Mouse (Mus musculus) cerebellum, adult 2 months (tissue): ENCODE data around the gene Nfkbia. TPM values are rescaled to one million over a fixed set of nuclear protein-coding genes. Genes with fewer than 3 reads are reported as not detected.

Experiments used
- DNase-seq, 2 experiments: peaks; one replicate each; pipeline ENCODE4 v3.0.0; 2021
- H3K27ac ChIP-seq: fragments of 200-500 bp; 2 replicates; pipeline ENCODE4 v1.5.1; 2012; ENCODE audit warnings: low read length, control low read depth, inconsistent platforms; ENCODE audit not compliant: insufficient read depth
- H3K27me3 ChIP-seq: fragments of 200-500 bp; 2 replicates; pipeline ENCODE4 v1.6.1; 2012; ENCODE audit warnings: inconsistent platforms, mild to moderate bottlenecking, low read length, moderate library complexity; ENCODE audit not compliant: control insufficient read depth, insufficient read depth
- H3K4me1 ChIP-seq: fragments of 200-500 bp; 2 replicates; pipeline ENCODE4 v1.6.1; 2011; ENCODE audit warnings: low read length; ENCODE audit not compliant: control insufficient read depth, insufficient read depth
- H3K4me3 ChIP-seq: fragments of 200-500 bp; replicated peaks from 2 replicates; pipeline ENCODE3; 2011; ENCODE audit warnings: mild to moderate bottlenecking, low read depth, low read length, control low read depth; ENCODE audit not compliant: insufficient read depth
- CTCF ChIP-seq: fragments of 200-500 bp; IDR thresholded peaks from 2 replicates; pipeline ENCODE4 v1.5.1; 2011; ENCODE audit warnings: low read depth, mild to moderate bottlenecking, control low read depth, low read length, moderate library complexity, borderline replicate concordance; ENCODE audit not compliant: insufficient read depth
- POLR2A ChIP-seq: fragments of 200-500 bp; IDR thresholded peaks from 2 replicates; pipeline ENCODE4 v1.6.1; 2011; ENCODE audit warnings: low read length, control low read depth, borderline replicate concordance; ENCODE audit not compliant: insufficient read depth
- WGBS: fragments of 180-500 bp; shearing (Covaris S2); methylation state at CpG from one replicate; pipeline ENCODE4 v1.1.7; 2018; 5-methylcytosine and 5-hydroxymethylcytosine counted together
- polyA plus RNA-seq: library from polyadenylated mRNA; depleted of rRNA; stranded (reverse); fragments of >200 nt; gene quantifications from 2 replicates; pipeline ENCODE4 v1.2.3, GENCODE M21; 2012

The Nfkbia gene
- polyA plus RNA-seq, 1 experiment, result 39.1 TPM

DNA sequence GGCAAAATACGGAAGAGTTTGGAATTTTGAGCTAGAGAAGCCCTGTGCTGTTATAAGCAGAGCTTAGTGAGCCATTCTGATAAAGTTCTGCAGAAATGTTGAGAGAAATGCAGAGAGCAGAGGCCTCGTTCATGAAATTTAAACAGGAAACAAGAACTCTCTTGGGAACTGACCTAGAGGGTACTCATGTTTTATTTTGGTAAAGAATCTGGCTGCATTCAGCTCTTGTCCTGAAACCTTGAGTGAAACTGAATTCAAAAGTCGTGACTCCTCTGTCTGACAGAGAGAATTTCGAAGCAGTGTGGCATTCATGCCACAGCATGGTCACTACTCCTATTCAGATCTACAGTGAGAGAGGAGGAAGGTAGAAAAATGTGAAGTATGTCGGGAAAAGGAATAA lies 39.6 kb downstream of the Nfkbia start:
- no peak for TF ChIP-seq CTCF
- TF ChIP-seq POLR2A, result no peak
- DNase-seq, result no peak
- WGBS, result 88% methylated on average over 5 of the region's 5 CpGs
- H3K27ac ChIP-seq, result no peak overlapping the region
- no peaks in the 10 kb centered on the region for H3K27me3 ChIP-seq
- no peak overlapping the region for H3K4me3 ChIP-seq
- H3K4me1 ChIP-seq, result peaks cover 7% of the 10 kb centered on the region; the same call in 1 of the 2 replicates

DNA sequence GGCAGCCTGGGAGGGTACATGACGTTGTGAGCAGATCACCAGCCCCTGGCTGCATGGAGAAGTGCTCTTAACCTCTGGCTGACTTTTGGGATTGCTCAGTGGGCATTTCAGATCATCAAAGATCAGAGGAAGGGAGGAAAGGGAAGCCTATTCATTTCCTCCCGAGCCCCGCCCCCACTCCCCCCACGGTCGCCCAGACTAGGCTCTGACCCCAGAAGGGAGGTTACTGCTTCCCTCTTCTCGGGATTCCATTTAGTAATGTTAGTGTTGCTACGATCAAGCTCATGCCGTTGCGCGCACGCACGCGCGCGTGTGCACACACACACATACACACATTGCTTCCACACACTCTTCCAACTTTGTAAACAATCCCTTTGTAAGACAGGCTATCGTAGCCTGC lies 42.0 kb downstream of the Nfkbia start:
- no peaks in the 10 kb centered on the region for H3K27me3 ChIP-seq
- H3K4me1 ChIP-seq, result peaks cover 24% of the 10 kb centered on the region
- DNase-seq, result no peak
- WGBS, result 74% methylated on average over 16 of the region's 16 CpGs
- no peak overlapping the region for H3K27ac ChIP-seq
- no peak overlapping the region for H3K4me3 ChIP-seq
- no peak for TF ChIP-seq CTCF
- TF ChIP-seq POLR2A, result no peak

DNA sequence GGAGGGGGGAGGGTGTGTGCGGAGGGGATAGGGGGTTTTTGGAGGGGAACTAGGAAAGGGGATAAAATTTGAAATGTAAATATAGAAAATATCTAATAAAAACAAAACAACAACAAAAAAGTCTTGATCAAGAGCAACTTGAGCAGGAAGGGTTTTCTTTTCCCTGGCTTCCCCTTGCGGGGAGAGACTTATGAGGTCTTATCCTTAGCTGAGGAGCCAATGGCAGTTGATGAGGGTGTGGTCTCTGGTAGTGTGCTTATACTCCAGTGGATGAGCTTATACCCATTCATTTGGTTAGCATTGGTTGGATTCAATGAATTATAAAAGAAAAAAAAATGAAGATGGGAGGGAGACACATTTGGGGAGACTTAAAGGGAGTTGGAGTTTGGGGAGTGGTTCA lies 43.4 kb downstream of the Nfkbia start:
- DNase-seq, result no peak
- no peak overlapping the region for H3K4me3 ChIP-seq
- H3K27me3 ChIP-seq, result no peaks in the 10 kb centered on the region
- no peak for TF ChIP-seq POLR2A
- TF ChIP-seq CTCF, result no peak
- no peak overlapping the region for H3K27ac ChIP-seq
- 97% methylated on average over 2 of the region's 2 CpGs for WGBS
- H3K4me1 ChIP-seq, result peaks cover 24% of the 10 kb centered on the region

DNA sequence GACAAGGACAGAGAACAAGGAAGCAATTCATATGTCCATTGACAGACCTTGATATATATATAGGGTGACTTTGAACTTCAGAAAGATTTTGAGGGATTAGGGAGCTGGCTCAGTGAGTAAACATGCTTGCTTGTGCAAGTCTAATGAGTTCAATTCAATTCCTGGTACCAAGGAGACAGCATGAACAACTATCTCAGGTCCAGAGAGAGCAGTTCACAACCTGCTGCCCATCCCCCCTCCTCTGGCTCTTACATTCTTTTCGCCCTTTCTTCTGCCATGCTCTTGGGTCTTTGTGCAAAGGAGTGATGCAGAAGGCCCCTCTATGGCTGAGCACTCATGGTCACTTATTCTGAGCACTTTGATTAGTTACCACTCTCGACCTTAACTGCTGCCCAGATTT lies 44.0 kb downstream of the Nfkbia start:
- Histone ChIP-seq H3K27me3 (no peaks in the 10 kb centered on the region), H3K27ac (no peak overlapping the region), H3K4me1 (peaks cover 24% of the 10 kb centered on the region), H3K4me3 (no peak overlapping the region)
- TF ChIP-seq POLR2A (no peak), CTCF (no peak)
- 78% methylated on average over 2 of the region's 2 CpGs for WGBS
- no peak for DNase-seq

GRCm38 (mm10) chr12:55447396-55447760 lies 45.1 kb downstream of the Nfkbia start:
- no peak for TF ChIP-seq CTCF
- TF ChIP-seq POLR2A, result no peak
- WGBS, result 72% methylated on average over 11 of the region's 11 CpGs
- DNase-seq, result no peak
- H3K4me1 ChIP-seq, result peaks cover 26% of the 10 kb centered on the region
- H3K4me3 ChIP-seq, result no peak overlapping the region
- peak overlapping the region; percentile 82 for H3K27ac ChIP-seq
- no peaks in the 10 kb centered on the region for H3K27me3 ChIP-seq

- 17% methylated on average over 13 of the region's 13 CpGs for WGBS
- no peak overlapping the region for H3K4me3 ChIP-seq
- TF ChIP-seq POLR2A, result peak; percentile 20; the same call in 1 of the 2 replicates
- TF ChIP-seq CTCF, result no peak
- H3K27ac ChIP-seq, result peak overlapping the region; percentile 82
- peak; percentile 81 to 93 for DNase-seq
- H3K4me1 ChIP-seq, result peaks cover 26% of the 10 kb centered on the region
- H3K27me3 ChIP-seq, result no peaks in the 10 kb centered on the region
These were observed 45.6 kb downstream of the Nfkbia start for GRCm38 (mm10) chr12:55446746-55447395.

DNA sequence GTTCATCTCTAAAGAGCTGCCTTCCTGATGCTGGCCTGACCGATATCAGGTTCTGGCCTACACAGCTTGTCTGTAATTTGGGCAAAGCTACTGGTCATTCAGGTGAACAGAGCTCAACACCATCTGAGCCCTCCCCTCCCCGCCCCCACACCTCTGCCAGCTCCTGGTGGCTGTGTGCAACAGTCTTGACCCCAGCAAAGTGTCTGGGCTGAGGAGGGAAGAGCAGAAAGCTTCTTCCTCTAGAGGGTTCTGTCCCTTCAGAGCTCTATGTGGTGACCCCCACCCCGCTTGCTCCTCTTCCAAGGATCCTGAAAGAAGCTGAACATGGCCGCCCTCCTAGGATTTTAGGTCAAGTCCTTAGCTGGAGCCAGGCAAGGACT lies 46.1 kb downstream of the Nfkbia start:
- TF ChIP-seq CTCF (no peak), POLR2A (no peak)
- Histone ChIP-seq H3K27ac (peak overlapping the region; percentile 82), H3K4me1 (peaks cover 26% of the 10 kb centered on the region), H3K27me3 (no peaks in the 10 kb centered on the region), H3K4me3 (no peak overlapping the region)
- no peak for DNase-seq
- 33% methylated on average over 4 of the region's 4 CpGs for whole genome bisulfite sequencing

- no peak for DNase-seq
- no peak overlapping the region; the same call in 1 of the 2 replicates for H3K27ac ChIP-seq
- peaks cover 26% of the 10 kb centered on the region for H3K4me1 ChIP-seq
- H3K27me3 ChIP-seq, result no peaks in the 10 kb centered on the region
- TF ChIP-seq CTCF (no peak), POLR2A (no peak)
- 93% methylated on average over 4 of the region's 4 CpGs for WGBS
- H3K4me3 ChIP-seq, result no peak overlapping the region
These were observed 46.9 kb downstream of the Nfkbia start for GRCm38 (mm10) chr12:55445583-55445982.

- TF ChIP-seq CTCF (no peak), POLR2A (no peak)
- WGBS, result 95% methylated on average over 4 of the region's 4 CpGs
These were observed 48.4 kb downstream of the Nfkbia start for GRCm38 (mm10) chr12:55444031-55444451.

More at GRCm38 (mm10) chr12:55444031-55444451, 48.4 kb downstream of the Nfkbia start:
- no peak overlapping the region for H3K4me3 ChIP-seq
- no peaks in the 10 kb centered on the region for H3K27me3 ChIP-seq
- peaks cover 26% of the 10 kb centered on the region for H3K4me1 ChIP-seq
- no peak overlapping the region for H3K27ac ChIP-seq
- DNase-seq, result no peak
